Mouse (Mus musculus) thymus, adult 2 months (tissue): ENCODE measurements around the gene Cyth2. TPM values are rescaled to one million over a fixed set of nuclear protein-coding genes. Genes with fewer than 3 reads are reported as not detected.

ENCODE experiments used
- DNase-seq: peaks from one replicate; pipeline ENCODE4 v3.0.0; 2021
- H3K27ac ChIP-seq: fragments of 200-500 bp; 2 replicates; pipeline ENCODE4 v1.5.1; 2012; ENCODE audit warnings: low read length, control low read depth; ENCODE audit not compliant: control insufficient read depth, insufficient read depth
- H3K27me3 ChIP-seq: fragments of 200-500 bp; 2 replicates; pipeline ENCODE4 v1.6.1; 2012; ENCODE audit warnings: mild to moderate bottlenecking, low read length, moderate library complexity, mixed read lengths; ENCODE audit not compliant: control insufficient read depth, insufficient read depth
- H3K36me3 ChIP-seq: fragments of 200-500 bp; 2 replicates; pipeline ENCODE4 v1.6.1; 2012; ENCODE audit warnings: mild to moderate bottlenecking, low read length, moderate library complexity; ENCODE audit not compliant: control insufficient read depth, insufficient read depth
- H3K4me1 ChIP-seq: fragments of 200-500 bp; replicated peaks from 2 replicates; pipeline ENCODE4 v1.6.1; 2012; ENCODE audit warnings: low read length; ENCODE audit not compliant: control insufficient read depth, insufficient read depth
- H3K4me3 ChIP-seq: fragments of 200-500 bp; 2 replicates; pipeline ENCODE4 v1.5.1; 2012; ENCODE audit warnings: mild to moderate bottlenecking, low read length, control low read depth, moderate library complexity; ENCODE audit not compliant: control insufficient read depth, insufficient read depth
- CTCF ChIP-seq: fragments of 200-500 bp; IDR thresholded peaks from 2 replicates; pipeline ENCODE4 v1.5.1; 2012; ENCODE audit warnings: mild to moderate bottlenecking, control low read depth, low read length, moderate library complexity, borderline replicate concordance; ENCODE audit not compliant: control insufficient read depth, poor library complexity, insufficient read depth; ENCODE audit errors: extremely low read depth
- POLR2A ChIP-seq: fragments of 200-500 bp; IDR thresholded peaks from 2 replicates; pipeline ENCODE4 v1.6.1; 2012; ENCODE audit warnings: mild to moderate bottlenecking, low read length, control low read depth, moderate library complexity; ENCODE audit not compliant: control insufficient read depth, poor library complexity, insufficient read depth; ENCODE audit errors: extremely low read depth
- WGBS: fragments of 180-500 bp; shearing (Covaris S2); methylation state at CpG from one replicate; pipeline ENCODE4 v1.1.7; 2018; 5-methylcytosine and 5-hydroxymethylcytosine counted together
- polyA plus RNA-seq: library from polyadenylated mRNA; depleted of rRNA; stranded (reverse); fragments of >200 nt; gene quantifications from 2 replicates; pipeline ENCODE4 v1.2.3, GENCODE M21; 2012

The Cyth2 gene
- polyA plus RNA-seq, 1 experiment: 65.8 TPM

DNA sequence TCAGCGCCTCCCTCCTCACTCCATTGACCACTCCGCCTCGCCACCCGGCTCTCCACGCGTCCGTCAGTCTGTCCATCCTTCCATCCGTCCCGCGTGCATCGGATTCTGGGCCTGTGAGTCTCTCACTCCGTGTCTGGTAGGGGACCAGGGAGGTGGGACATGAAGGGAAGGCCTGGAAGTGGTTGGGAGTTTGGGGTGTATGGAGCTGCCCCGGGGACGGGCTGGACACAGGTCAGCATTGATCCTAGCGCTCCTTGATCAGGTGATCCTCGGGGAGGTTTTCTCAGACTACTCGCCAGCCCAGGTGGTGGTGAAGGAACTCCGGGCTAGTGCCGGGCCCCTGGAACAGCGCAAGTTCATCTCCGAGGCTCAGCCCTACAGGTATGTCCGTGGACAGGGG, 26.7 kb downstream of the Cyth2 start:
- WGBS: 92% methylated on average over 22 of the region's 22 CpGs
- no peak for DNase-seq
- Histone ChIP-seq H3K36me3 (no peaks in the 10 kb centered on the region), H3K27ac (no peak overlapping the region), H3K4me3 (no peak overlapping the region), H3K4me1 (peaks cover 22% of the 10 kb centered on the region), H3K27me3 (peaks cover 10% of the 10 kb centered on the region; the same call in 1 of the 2 replicates)
- no peak for TF ChIP-seq CTCF
- TF ChIP-seq POLR2A: no peak

DNA sequence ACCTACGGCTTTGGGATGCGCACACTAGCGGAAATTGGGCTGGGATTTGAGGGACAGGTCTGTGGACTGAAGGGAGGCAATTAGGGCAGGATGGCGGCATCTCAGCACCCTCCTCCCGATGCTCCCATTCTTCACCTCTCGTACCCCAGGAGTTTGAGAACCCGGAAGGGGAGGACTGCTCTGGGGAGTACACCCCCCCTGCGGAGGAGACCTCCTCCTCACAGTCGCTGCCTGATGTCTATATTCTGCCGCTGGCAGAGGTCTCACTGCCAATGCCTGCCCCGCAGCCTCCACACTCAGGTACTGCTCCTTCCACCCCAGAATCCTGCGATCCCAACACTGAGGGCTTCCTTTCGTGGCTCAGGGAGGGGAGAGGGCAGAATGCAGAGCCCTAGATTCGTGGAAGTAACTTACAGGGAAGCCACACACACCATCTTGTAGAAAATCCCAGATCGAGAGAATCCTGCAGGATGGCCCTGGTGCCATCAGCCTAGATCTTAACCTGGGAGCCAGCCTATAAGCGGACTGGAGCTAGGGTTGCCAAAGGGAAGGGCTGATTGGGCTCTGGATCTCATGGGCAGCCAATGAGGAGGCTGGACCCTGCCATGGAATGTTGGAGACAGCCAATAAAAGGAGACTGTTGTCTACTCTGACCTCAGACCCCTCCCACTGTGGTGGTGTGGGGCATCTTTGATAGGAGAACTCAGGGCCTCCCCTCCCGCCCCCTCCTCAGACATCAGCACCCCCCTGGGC, 27.5 kb downstream of the Cyth2 start:
- 32% methylated on average over 17 of the region's 17 CpGs for WGBS
- Histone ChIP-seq H3K4me3 (no peak overlapping the region), H3K4me1 (peaks cover 21% of the 10 kb centered on the region), H3K27ac (no peak overlapping the region), H3K27me3 (peaks cover 10% of the 10 kb centered on the region; the same call in 1 of the 2 replicates), H3K36me3 (no peaks in the 10 kb centered on the region)
- TF ChIP-seq POLR2A (no peak), CTCF (no peak)
- no peak for DNase-seq

DNA sequence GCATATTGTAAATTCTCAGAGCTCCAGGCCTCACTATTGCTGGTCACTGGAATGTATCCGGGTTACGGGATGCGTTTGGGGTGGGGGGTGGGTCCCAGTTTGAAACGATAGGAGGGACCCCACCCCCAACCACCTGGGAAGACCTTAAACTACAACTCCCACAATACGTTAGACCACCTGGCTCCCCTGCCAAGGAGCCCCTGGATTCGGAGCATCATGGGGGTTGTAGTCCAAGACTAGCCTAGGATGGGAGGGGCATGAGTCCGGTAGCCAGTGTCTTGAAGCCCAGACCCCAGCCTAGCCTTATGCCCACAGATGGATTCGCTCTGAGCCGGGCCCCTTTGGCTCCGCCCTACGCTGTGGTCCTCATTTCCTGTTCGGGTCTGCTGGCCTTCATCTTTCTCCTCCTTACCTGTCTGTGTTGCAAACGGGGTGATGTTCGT, 28.2 kb downstream of the Cyth2 start:
- no peak for DNase-seq
- no peak overlapping the region for H3K4me3 ChIP-seq
- H3K27ac ChIP-seq: no peak overlapping the region
- peaks cover 19% of the 10 kb centered on the region for H3K4me1 ChIP-seq
- no peaks in the 10 kb centered on the region for H3K36me3 ChIP-seq
- 12% methylated on average over 14 of the region's 14 CpGs for WGBS
- no peak for TF ChIP-seq POLR2A
- TF ChIP-seq CTCF: no peak
- peaks cover 10% of the 10 kb centered on the region; the same call in 1 of the 2 replicates for H3K27me3 ChIP-seq

DNA sequence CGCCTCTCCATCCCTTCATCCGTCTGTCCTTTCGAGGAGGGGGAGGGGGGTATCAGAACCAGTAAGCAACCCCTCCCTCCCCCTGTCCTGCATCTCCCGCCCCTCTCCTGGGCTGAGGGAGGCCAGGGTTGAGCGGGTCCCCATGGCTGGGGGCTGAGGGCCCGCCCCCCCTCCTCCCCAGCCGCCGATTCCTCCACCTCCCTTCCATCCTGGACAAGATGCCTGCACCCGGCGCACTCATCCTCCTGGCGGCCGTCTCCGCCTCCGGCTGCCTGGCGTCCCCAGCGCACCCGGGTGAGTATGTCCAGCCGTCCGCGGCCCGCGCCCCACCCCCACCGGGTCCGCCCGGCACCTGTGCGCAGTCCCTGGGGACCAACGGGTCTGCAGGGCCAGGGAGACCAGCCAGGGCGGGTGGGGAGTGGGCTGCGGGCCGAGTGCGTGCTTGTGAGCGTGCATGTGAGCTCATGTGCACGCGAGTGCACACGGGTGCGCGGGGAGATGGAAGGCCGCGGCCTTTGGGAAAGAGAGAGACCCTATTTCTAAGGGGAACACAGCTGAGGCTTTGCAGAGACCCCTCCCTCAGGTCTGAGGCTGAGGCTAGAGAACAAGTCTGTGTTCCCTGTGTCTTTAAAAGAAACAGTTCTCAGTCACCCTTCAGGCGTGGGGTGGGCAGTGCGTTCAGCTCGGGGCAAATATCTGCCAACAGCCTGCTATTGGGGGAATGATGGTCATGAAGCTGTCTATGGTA, 28.8 kb downstream of the Cyth2 start:
- no peak for TF ChIP-seq CTCF
- TF ChIP-seq POLR2A: no peak
- Histone ChIP-seq H3K27ac (no peak overlapping the region), H3K27me3 (peaks cover 10% of the 10 kb centered on the region; the same call in 1 of the 2 replicates), H3K36me3 (no peaks in the 10 kb centered on the region), H3K4me3 (no peak overlapping the region), H3K4me1 (peaks cover 19% of the 10 kb centered on the region)
- 7% methylated on average over 40 of the region's 42 CpGs for WGBS
- DNase-seq: no peak

DNA sequence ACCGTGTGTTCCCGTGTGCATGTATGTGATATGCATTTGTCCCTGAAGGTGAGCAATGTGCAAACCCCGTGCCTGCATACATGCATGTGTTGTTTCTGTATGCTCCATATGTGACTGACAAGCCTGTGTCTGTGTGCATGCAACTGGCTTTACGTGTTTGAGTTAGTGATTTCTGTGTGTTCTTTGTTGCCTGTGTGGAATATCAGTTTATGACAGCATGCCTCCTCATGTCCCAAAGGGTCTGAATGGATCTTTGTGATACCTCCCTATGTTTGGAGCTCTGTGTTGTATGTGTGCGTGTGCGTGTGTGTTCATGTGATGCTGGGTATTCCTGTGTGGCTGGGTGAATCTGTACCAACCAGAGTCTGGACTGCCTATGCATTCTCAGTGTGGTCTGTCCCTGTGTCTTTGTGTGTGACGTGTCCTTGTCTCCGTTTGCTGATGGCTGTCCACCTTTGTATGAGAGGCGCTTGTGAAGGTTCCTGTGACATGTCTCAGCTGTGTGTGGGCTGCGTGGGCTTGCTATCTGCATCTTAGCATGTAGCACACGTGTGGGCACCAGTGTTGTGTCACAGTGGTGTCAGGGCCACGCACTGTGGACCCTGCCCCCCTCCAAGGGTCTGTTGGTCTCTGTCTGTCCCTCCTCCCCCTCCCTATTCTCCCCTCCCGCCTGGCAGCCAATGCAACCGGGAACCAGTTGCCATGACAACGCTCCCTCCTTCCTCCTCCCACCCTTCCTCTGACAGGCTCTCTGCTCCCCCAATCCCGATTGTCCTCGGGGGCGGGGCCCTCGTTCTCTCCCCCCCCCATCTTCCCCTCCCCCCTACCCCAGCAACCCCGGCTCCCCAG, 29.6 kb downstream of the Cyth2 start, which contains the start of gene Sult2b1:
Gene Sult2b1 (minus strand): TSS at position 146 of the 849 bp plus-strand sequence.
- no peak within 1 kb of the TSS for H3K27ac ChIP-seq
- H3K27me3 ChIP-seq: peaks cover 10% of the 10 kb centered on the region; the same call in 1 of the 2 replicates
- WGBS: 35% methylated on average over 19 of the region's 20 CpGs
- TF ChIP-seq CTCF (no peak), POLR2A (no peak)
- no peak for DNase-seq
- H3K36me3 ChIP-seq: no peaks in the 10 kb centered on the region
- H3K4me1 ChIP-seq: peaks cover 21% of the 10 kb centered on the region
- peak within 1 kb of the TSS; percentile 64 for H3K4me3 ChIP-seq

DNA sequence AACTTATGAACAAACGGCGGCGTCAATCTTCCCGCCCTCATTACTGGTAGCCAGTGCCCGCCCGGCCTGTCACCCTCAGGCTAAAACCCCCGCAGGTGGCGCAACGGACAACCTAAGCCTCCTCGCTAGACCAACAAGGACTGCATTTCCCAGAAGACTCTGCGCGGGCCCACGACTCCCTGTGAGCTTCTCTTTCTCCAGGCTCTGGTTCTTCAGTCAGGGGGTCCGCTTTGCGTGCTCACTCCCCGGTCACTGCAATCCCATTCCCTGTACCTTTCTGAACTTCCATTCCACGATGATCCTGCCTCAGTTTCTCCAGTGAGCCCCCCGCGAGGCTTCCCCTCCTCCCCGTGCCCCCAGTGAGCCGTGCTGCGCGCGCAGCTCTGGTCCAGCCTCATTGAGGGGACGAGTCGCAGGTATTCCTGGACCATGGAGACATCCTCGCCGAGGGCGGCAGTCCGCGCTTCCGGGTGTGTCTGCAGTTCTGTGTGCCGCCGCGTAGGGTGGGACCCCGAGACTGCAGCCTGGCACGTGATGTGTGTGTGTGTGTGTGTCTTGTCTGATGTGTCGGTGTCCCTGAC, 30.8 kb downstream of the Cyth2 start, which contains the start of gene Lmtk3:
Gene Lmtk3 (plus strand): TSS at position 228 of the 581 bp plus-strand sequence.
- Histone ChIP-seq H3K27me3 (peaks cover 10% of the 10 kb centered on the region; the same call in 1 of the 2 replicates), H3K27ac (no peak within 1 kb of the TSS), H3K4me3 (peak within 1 kb of the TSS; percentile 64), H3K4me1 (peaks cover 31% of the 10 kb centered on the region), H3K36me3 (no peaks in the 10 kb centered on the region)
- DNase-seq: peak; percentile 51
- no peak for TF ChIP-seq CTCF
- TF ChIP-seq POLR2A: 0 out of 2 replicates have a peak, but pooled peaks have one; percentile 27
- WGBS: 2% methylated on average over 38 of the region's 38 CpGs
